Mouse (Mus musculus) megakaryocyte, embryonic 14.5 days (primary cell): Measurements from ENCODE around the gene Il12b. TPM values are rescaled to one million over a fixed set of nuclear protein-coding genes. Genes with fewer than 3 reads are reported as not detected.

Experiments used
- H3K27me3 ChIP-seq: replicated peaks from 2 replicates; pipeline ENCODE3; 2012; ENCODE audit warnings: inconsistent platforms
- H3K36me3 ChIP-seq: replicated peaks from 2 replicates; pipeline ENCODE3; 2012; ENCODE audit warnings: low read length, inconsistent platforms, mixed read lengths
- H3K4me1 ChIP-seq: 2 replicates; pipeline ENCODE4 v1.6.1; 2012; ENCODE audit warnings: inconsistent platforms
- H3K4me3 ChIP-seq: replicated peaks from 2 replicates; pipeline ENCODE3; 2012; ENCODE audit warnings: moderate library complexity, mild to moderate bottlenecking, inconsistent platforms
- H3K9me3 ChIP-seq: 2 replicates; pipeline ENCODE4 v1.6.1; 2012; ENCODE audit warnings: inconsistent platforms
- FLI1 ChIP-seq: IDR thresholded peaks from 2 replicates; pipeline ENCODE4 v1.6.1; 2012; ENCODE audit warnings: low read length, inconsistent platforms, mixed read lengths
- GATA1 ChIP-seq: IDR thresholded peaks from 3 replicates; pipeline ENCODE4 v1.6.1; 2012; ENCODE audit warnings: mixed read lengths, low read length, inconsistent platforms, borderline replicate concordance
- polyA plus RNA-seq: library from polyadenylated mRNA; stranded (reverse); fragments of >175 nt; gene quantifications from 2 replicates; pipeline ENCODE4 v1.2.3, GENCODE M21; 2012; ENCODE audit warnings: low replicate concordance; ENCODE audit not compliant: insufficient read depth

Il12b gene
- polyA plus RNA-seq = not detected in 2 replicates

DNA sequence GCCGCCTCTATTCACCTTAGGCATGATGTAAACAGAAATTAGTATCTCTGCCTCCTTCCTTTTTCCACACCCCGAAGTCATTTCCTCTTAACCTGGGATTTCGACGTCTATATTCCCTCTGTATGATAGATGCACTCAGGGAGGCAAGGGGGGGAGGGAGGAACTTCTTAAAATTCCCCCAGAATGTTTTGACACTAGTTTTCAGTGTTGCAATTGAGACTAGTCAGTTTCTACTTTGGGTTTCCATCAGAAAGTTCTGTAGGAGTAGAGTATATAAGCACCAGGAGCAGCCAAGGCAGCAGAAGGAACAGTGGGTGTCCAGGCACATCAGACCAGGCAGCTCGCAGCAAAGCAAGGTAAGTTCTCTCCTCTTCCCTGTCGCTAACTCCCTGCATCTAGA lies at the start of gene Il12b:
Gene Il12b, plus strand, starts transcription at position 301 of the 400 bp plus-strand sequence.
- Histone ChIP-seq H3K9me3 (peaks cover 7% of the 10 kb centered on the region; the same call in 1 of the 2 replicates), H3K27me3 (peaks cover 10% of the 10 kb centered on the region), H3K4me3 (peak within 1 kb of the TSS; percentile 51), H3K4me1 (peaks cover 13% of the 10 kb centered on the region), H3K36me3 (no peaks in the 10 kb centered on the region)
- TF ChIP-seq FLI1 (no peak), GATA1 (no peak)

GRCm38 (mm10) chr11:44354860-44355470 lies 44.9 kb upstream of the Il12b start:
- Histone ChIP-seq H3K4me3 (no peak overlapping the region), H3K9me3 (no peaks in the 10 kb centered on the region), H3K27me3 (no peaks in the 10 kb centered on the region), H3K4me1 (no peaks in the 10 kb centered on the region), H3K36me3 (no peaks in the 10 kb centered on the region)
- TF ChIP-seq GATA1 = no peak
- TF ChIP-seq FLI1 = no peak

GRCm38 (mm10) chr11:44356171-44356570 lies 43.7 kb upstream of the Il12b start:
- no peaks in the 10 kb centered on the region for H3K4me1 ChIP-seq
- no peaks in the 10 kb centered on the region for H3K36me3 ChIP-seq
- no peaks in the 10 kb centered on the region for H3K27me3 ChIP-seq
- no peak overlapping the region for H3K4me3 ChIP-seq
- no peak for TF ChIP-seq FLI1
- no peaks in the 10 kb centered on the region for H3K9me3 ChIP-seq

- Histone ChIP-seq H3K27me3 (no peaks in the 10 kb centered on the region), H3K4me3 (no peak overlapping the region), H3K4me1 (no peaks in the 10 kb centered on the region), H3K36me3 (no peaks in the 10 kb centered on the region), H3K9me3 (no peaks in the 10 kb centered on the region)
- TF ChIP-seq FLI1 (no peak), GATA1 (no peak)
Measured at GRCm38 (mm10) chr11:44364536-44364935, 35.3 kb upstream of the Il12b start.

- Histone ChIP-seq H3K4me1 (no peaks in the 10 kb centered on the region; the same call in 1 of the 2 replicates), H3K27me3 (no peaks in the 10 kb centered on the region), H3K4me3 (no peak overlapping the region), H3K9me3 (no peaks in the 10 kb centered on the region), H3K36me3 (no peaks in the 10 kb centered on the region)
- TF ChIP-seq FLI1 (no peak), GATA1 (no peak)
Measured at GRCm38 (mm10) chr11:44367711-44368110, 32.2 kb upstream of the Il12b start.

DNA sequence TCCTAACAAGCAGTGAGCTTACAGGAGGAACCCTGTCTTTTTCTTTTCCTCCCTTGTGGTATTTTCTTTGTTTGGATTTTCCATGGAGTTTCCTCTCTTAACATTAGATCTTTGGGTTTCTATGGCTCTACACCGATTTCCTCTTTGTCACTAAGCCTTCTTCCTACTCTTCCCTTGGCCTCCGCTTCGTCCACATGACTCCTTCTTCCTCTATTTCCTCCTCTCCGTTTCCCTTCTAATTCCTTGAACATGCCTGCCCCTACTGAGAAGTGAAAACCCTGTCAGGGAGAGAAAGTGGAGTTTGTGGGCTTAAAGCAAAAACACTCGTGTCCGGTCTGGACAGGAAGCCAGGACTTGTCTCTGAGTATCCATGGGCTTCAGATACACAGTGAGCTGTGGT lies 27.0 kb upstream of the Il12b start:
- TF ChIP-seq GATA1 (no peak), FLI1 (no peak)
- H3K36me3 ChIP-seq = no peaks in the 10 kb centered on the region
- H3K9me3 ChIP-seq = no peaks in the 10 kb centered on the region
- no peaks in the 10 kb centered on the region for H3K27me3 ChIP-seq
- no peak overlapping the region for H3K4me3 ChIP-seq
- H3K4me1 ChIP-seq = no peaks in the 10 kb centered on the region; the same call in 1 of the 2 replicates

DNA sequence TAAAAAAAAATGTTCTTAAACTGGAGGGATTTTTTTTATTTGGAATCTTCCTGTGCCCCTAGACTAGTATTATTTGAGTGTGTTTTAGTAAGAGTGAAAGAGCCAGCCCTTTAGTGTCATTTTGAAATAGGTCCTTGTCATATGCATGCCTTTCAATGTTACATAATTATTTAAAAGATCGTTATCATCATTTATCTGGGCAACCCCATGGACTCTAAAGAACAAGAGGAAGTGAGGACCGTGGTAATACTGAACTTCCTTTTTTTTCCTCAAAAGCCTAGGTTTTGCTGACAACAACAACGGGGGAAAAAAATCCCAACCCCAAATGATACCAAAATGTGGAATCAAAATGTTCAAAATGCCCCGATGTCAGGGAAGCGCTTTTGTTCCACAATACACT lies 22.0 kb upstream of the Il12b start:
- H3K36me3 ChIP-seq = no peaks in the 10 kb centered on the region
- H3K4me3 ChIP-seq = no peak overlapping the region
- H3K4me1 ChIP-seq = no peaks in the 10 kb centered on the region
- H3K9me3 ChIP-seq = no peaks in the 10 kb centered on the region
- TF ChIP-seq FLI1 (no peak), GATA1 (no peak)
- no peaks in the 10 kb centered on the region for H3K27me3 ChIP-seq

- Histone ChIP-seq H3K36me3 (no peaks in the 10 kb centered on the region), H3K9me3 (no peaks in the 10 kb centered on the region), H3K27me3 (no peaks in the 10 kb centered on the region), H3K4me1 (no peaks in the 10 kb centered on the region), H3K4me3 (no peak overlapping the region)
- TF ChIP-seq FLI1 (no peak), GATA1 (no peak)
Measured at GRCm38 (mm10) chr11:44380432-44381051, 19.3 kb upstream of the Il12b start.

- Histone ChIP-seq H3K9me3 (no peaks in the 10 kb centered on the region), H3K36me3 (no peaks in the 10 kb centered on the region)
- TF ChIP-seq FLI1 = no peak
- TF ChIP-seq GATA1 = no peak
Measured at GRCm38 (mm10) chr11:44382200-44382599, 17.7 kb upstream of the Il12b start.

GRCm38 (mm10) chr11:44387031-44387430 lies 12.8 kb upstream of the Il12b start:
- Histone ChIP-seq H3K27me3 (no peaks in the 10 kb centered on the region), H3K4me3 (no peak overlapping the region), H3K9me3 (no peaks in the 10 kb centered on the region), H3K4me1 (peaks cover 5% of the 10 kb centered on the region), H3K36me3 (no peaks in the 10 kb centered on the region)
- TF ChIP-seq GATA1 = no peak
- TF ChIP-seq FLI1 = no peak

More at GRCm38 (mm10) chr11:44382200-44382599, 17.7 kb upstream of the Il12b start:
- H3K4me3 ChIP-seq = no peak overlapping the region
- no peaks in the 10 kb centered on the region for H3K4me1 ChIP-seq
- H3K27me3 ChIP-seq = no peaks in the 10 kb centered on the region
